Mouse (Mus musculus) E14TG2a.4 (cell line): Measurements from ENCODE around the gene Ephx1.

ENCODE experiments used
- CTCF ChIP-seq: conservative IDR thresholded peaks from 2 replicates; pipeline ENCODE4 v1.5.1; 2014; ENCODE audit warnings: low read length
- POU5F1 ChIP-seq: IDR thresholded peaks from 2 replicates; pipeline ENCODE4 v1.6.1; 2014; ENCODE audit warnings: low read length, borderline replicate concordance

DNA sequence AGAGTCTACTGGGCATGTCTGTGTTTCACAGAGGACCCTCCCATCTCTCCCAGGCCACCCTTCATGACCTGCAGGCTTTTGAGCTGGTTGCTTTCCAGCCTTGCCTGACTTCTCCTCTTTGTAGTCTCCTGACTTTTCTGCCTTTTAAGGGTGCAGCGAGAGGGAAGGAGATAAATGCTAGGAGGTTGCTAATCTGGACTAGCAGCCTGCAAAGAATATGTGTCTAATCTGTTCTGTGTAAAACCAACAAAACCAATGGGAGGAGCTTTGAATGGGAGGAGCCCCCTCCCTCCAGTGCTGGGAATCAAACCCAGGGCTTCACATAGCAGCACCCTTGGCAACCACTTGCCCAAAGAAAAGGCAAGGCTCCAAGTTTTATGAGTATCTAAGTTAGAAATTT is 47.6 kb upstream of the Ephx1 start:
- TF ChIP-seq CTCF (no peak), POU5F1 (no peak)
